Mouse (Mus musculus) liver, embryonic 11.5 days (tissue): ENCODE results near the gene Senp2. TPM values are rescaled to one million over a fixed set of nuclear protein-coding genes. Genes with fewer than 3 reads are reported as not detected.

Source experiments
- ATAC-seq: fragments of 200-750 bp; cut with Nextera tagmentation; replicated peaks from 2 replicates; pipeline ENCODE4 v1.8.0; 2017; ENCODE audit warnings: moderate number of reproducible peaks, mild to moderate bottlenecking, moderate TSS enrichment, moderate library complexity; ENCODE audit not compliant: low FRiP score
- DNase-seq: peaks from one replicate; pipeline ENCODE4 v3.0.0-alpha.2; 2017; ENCODE audit warnings: low spot score
- H3K27ac ChIP-seq: fragments of 300-500 bp; sonication (generic); 2 replicates; pipeline ENCODE4 v1.5.1; 2014; ENCODE audit warnings: mild to moderate bottlenecking, low read depth, low read length, control low read depth
- H3K27me3 ChIP-seq: fragments of 300-500 bp; sonication (generic); replicated peaks from 2 replicates; pipeline ENCODE4 v1.6.1; 2014; ENCODE audit warnings: low read length, mixed read lengths; ENCODE audit not compliant: control insufficient read depth, insufficient read depth
- H3K36me3 ChIP-seq: fragments of 300-500 bp; sonication (generic); 2 replicates; pipeline ENCODE4 v1.6.1; 2014; ENCODE audit warnings: mild to moderate bottlenecking, low read length, moderate library complexity, mixed read lengths; ENCODE audit not compliant: control insufficient read depth, insufficient read depth
- H3K4me1 ChIP-seq: fragments of 300-500 bp; sonication (generic); replicated peaks from 2 replicates; pipeline ENCODE4 v1.6.1; 2014; ENCODE audit warnings: low read length, mixed read lengths; ENCODE audit not compliant: control insufficient read depth, insufficient read depth
- H3K4me2 ChIP-seq: fragments of 300-500 bp; sonication (generic); 2 replicates; pipeline ENCODE4 v1.6.1; 2014; ENCODE audit warnings: mild to moderate bottlenecking, control low read depth, moderate library complexity
- H3K4me3 ChIP-seq: fragments of 300-500 bp; sonication (generic); 2 replicates; pipeline ENCODE4 v1.5.1; 2014; ENCODE audit warnings: low read depth, low read length, control low read depth
- H3K9ac ChIP-seq: fragments of 300-500 bp; sonication (generic); 2 replicates; pipeline ENCODE4 v1.6.1; 2014; ENCODE audit warnings: low read depth, low read length, control low read depth
- H3K9me3 ChIP-seq: fragments of 300-500 bp; sonication (generic); 2 replicates; pipeline ENCODE4 v1.6.1; 2016; ENCODE audit warnings: low read length, inconsistent platforms, mixed read lengths; ENCODE audit not compliant: control insufficient read depth
- WGBS: fragments of 180-500 bp; shearing (Covaris S2); extraction: QIAGEN DNeasy Blood & Tissue Kit; methylation state at CpG from one replicate; pipeline ENCODE4 v1.1.7; 2014; 5-methylcytosine and 5-hydroxymethylcytosine counted together
- polyA plus RNA-seq: library from polyadenylated mRNA; unstranded; fragments of >200 nt; fragmentation: Nextera tagmentation; extraction: Ambion mirVana; gene quantifications from 2 replicates; pipeline ENCODE4 v1.2.1, GENCODE M21; 2014

Gene Senp2
- polyA plus RNA-seq, 1 experiment from 2014 or later = 65.1 TPM

GRCm38 (mm10) chr16:22043830-22044229 is 34.5 kb downstream of the Senp2 start:
- ATAC-seq (no peak), DNase-seq (no peak)
- no peaks in the 10 kb centered on the region for H3K9me3 ChIP-seq
- H3K36me3 ChIP-seq = peaks cover 24% of the 10 kb centered on the region
- no peaks in the 10 kb centered on the region for H3K4me1 ChIP-seq
- H3K4me3 ChIP-seq = no peak overlapping the region
- H3K4me2 ChIP-seq = no peak overlapping the region
- H3K27ac ChIP-seq = no peak overlapping the region
- no peak overlapping the region for H3K9ac ChIP-seq
- no peaks in the 10 kb centered on the region for H3K27me3 ChIP-seq
- 78% methylated on average over 4 of the region's 4 CpGs for WGBS

- Histone ChIP-seq H3K27me3 (no peaks in the 10 kb centered on the region), H3K4me1 (no peaks in the 10 kb centered on the region), H3K9me3 (no peaks in the 10 kb centered on the region), H3K36me3 (peaks cover 24% of the 10 kb centered on the region), H3K4me2 (no peak overlapping the region), H3K27ac (no peak overlapping the region), H3K9ac (no peak overlapping the region), H3K4me3 (no peak overlapping the region)
- DNase-seq (no peak), ATAC-seq (no peak)
- WGBS = 92% methylated on average over 3 of the region's 3 CpGs
Observed at GRCm38 (mm10) chr16:22045930-22046329, 36.6 kb downstream of the Senp2 start.

- Histone ChIP-seq H3K4me3 (no peak overlapping the region), H3K4me2 (no peak overlapping the region), H3K27ac (no peak overlapping the region), H3K4me1 (no peaks in the 10 kb centered on the region), H3K27me3 (no peaks in the 10 kb centered on the region), H3K9ac (no peak overlapping the region), H3K9me3 (no peaks in the 10 kb centered on the region), H3K36me3 (peaks cover 21% of the 10 kb centered on the region)
- 83% methylated on average over 10 of the region's 10 CpGs for WGBS
- no peak for ATAC-seq
- no peak for DNase-seq
Observed at GRCm38 (mm10) chr16:22046739-22047366, 37.6 kb downstream of the Senp2 start.

GRCm38 (mm10) chr16:22053411-22053810 is 44.1 kb downstream of the Senp2 start:
- no peak for DNase-seq

GRCm38 (mm10) chr16:22057498-22057897 is 48.2 kb downstream of the Senp2 start:
- H3K36me3 ChIP-seq = peaks cover 13% of the 10 kb centered on the region
- H3K27me3 ChIP-seq = no peaks in the 10 kb centered on the region
- H3K4me3 ChIP-seq = no peak overlapping the region
- H3K9me3 ChIP-seq = no peaks in the 10 kb centered on the region
- 57% methylated on average over 6 of the region's 6 CpGs for WGBS
- no peaks in the 10 kb centered on the region for H3K4me1 ChIP-seq
- no peak overlapping the region for H3K4me2 ChIP-seq
- DNase-seq (no peak), ATAC-seq (peak; percentile 88)
- H3K27ac ChIP-seq = no peak overlapping the region
- H3K9ac ChIP-seq = no peak overlapping the region

More at GRCm38 (mm10) chr16:22053411-22053810, 44.1 kb downstream of the Senp2 start:
- H3K9me3 ChIP-seq = no peaks in the 10 kb centered on the region
- H3K4me3 ChIP-seq = no peak overlapping the region
- 90% methylated on average over 21 of the region's 21 CpGs for WGBS
- H3K27me3 ChIP-seq = no peaks in the 10 kb centered on the region
- no peaks in the 10 kb centered on the region for H3K4me1 ChIP-seq
- H3K36me3 ChIP-seq = no peaks in the 10 kb centered on the region
- no peak overlapping the region for H3K27ac ChIP-seq
- ATAC-seq = no peak
- no peak overlapping the region for H3K4me2 ChIP-seq
- no peak overlapping the region for H3K9ac ChIP-seq

- peaks cover 16% of the 10 kb centered on the region for H3K36me3 ChIP-seq
- WGBS = 96% methylated on average over 7 of the region's 7 CpGs
- H3K4me3 ChIP-seq = no peak overlapping the region
- no peaks in the 10 kb centered on the region for H3K9me3 ChIP-seq
- DNase-seq (no peak), ATAC-seq (no peak)
- no peak overlapping the region for H3K9ac ChIP-seq
- H3K27me3 ChIP-seq = no peaks in the 10 kb centered on the region
- no peaks in the 10 kb centered on the region for H3K4me1 ChIP-seq
- H3K27ac ChIP-seq = no peak overlapping the region
- H3K4me2 ChIP-seq = no peak overlapping the region
Observed at GRCm38 (mm10) chr16:22058871-22059270, 49.6 kb downstream of the Senp2 start.

- no peak for ATAC-seq
- no peak overlapping the region for H3K9ac ChIP-seq
- no peak overlapping the region for H3K4me3 ChIP-seq
- peaks cover 16% of the 10 kb centered on the region for H3K36me3 ChIP-seq
- H3K27me3 ChIP-seq = no peaks in the 10 kb centered on the region
- no peaks in the 10 kb centered on the region for H3K9me3 ChIP-seq
- DNase-seq = no peak
- H3K4me2 ChIP-seq = no peak overlapping the region
- WGBS = 87% methylated on average over 10 of the region's 10 CpGs
- no peaks in the 10 kb centered on the region for H3K4me1 ChIP-seq
- H3K27ac ChIP-seq = no peak overlapping the region
Observed at GRCm38 (mm10) chr16:22060416-22060815, 51.1 kb downstream of the Senp2 start.

- WGBS = 51% methylated on average over 14 of the region's 14 CpGs
- Histone ChIP-seq H3K27me3 (no peaks in the 10 kb centered on the region), H3K27ac (no peak overlapping the region), H3K4me2 (peak overlapping the region; percentile 0; the same call in 1 of the 2 replicates), H3K9ac (no peak overlapping the region), H3K9me3 (no peaks in the 10 kb centered on the region), H3K4me3 (no peak overlapping the region), H3K4me1 (no peaks in the 10 kb centered on the region), H3K36me3 (peaks cover 21% of the 10 kb centered on the region)
- DNase-seq (no peak), ATAC-seq (no peak)
Observed at GRCm38 (mm10) chr16:22061555-22062160, 52.4 kb downstream of the Senp2 start.

GRCm38 (mm10) chr16:22062284-22062683 is 53.0 kb downstream of the Senp2 start:
- WGBS = 45% methylated on average over 4 of the region's 4 CpGs
- no peaks in the 10 kb centered on the region for H3K4me1 ChIP-seq

More at GRCm38 (mm10) chr16:22062284-22062683, 53.0 kb downstream of the Senp2 start:
- no peak overlapping the region for H3K9ac ChIP-seq
- DNase-seq (no peak), ATAC-seq (no peak)
- H3K36me3 ChIP-seq = peaks cover 24% of the 10 kb centered on the region
- no peak overlapping the region for H3K4me2 ChIP-seq
- H3K4me3 ChIP-seq = no peak overlapping the region
- H3K9me3 ChIP-seq = no peaks in the 10 kb centered on the region
- H3K27me3 ChIP-seq = no peaks in the 10 kb centered on the region
- H3K27ac ChIP-seq = no peak overlapping the region
